Mouse (Mus musculus): ENCODE data around the gene Efs. TPM values are rescaled to one million over a fixed set of nuclear protein-coding genes. Genes with fewer than 3 reads are reported as not detected.
"Not testable (repeated sequence)": the region's sequence is repeated elsewhere in the genome, so short reads cannot be mapped to it uniquely, and the experiment has no call there.

The Efs gene
- 15.0 and 16.9 TPM in 2 replicates for polyA plus RNA-seq (2015; fragmentation: Nextera tagmentation; extraction: Ambion mirVana)

GRCm38 (mm10) chr14:54925349-54926342 lies at the start of gene Efs:
TSS of gene Efs (minus strand) at chr14:54926126.
- peak; percentile 65 for ATAC-seq (replicated peaks)
- Histone ChIP-seq H3K27ac (peak within 1 kb of the TSS; percentile 85), H3K4me3 (peak within 1 kb of the TSS; percentile 51), H3K9ac (peak within 1 kb of the TSS; percentile 64), H3K36me3 (replicated peaks) (no peaks in the 10 kb centered on the region; the same call in 1 of the 2 replicates), H3K4me1 (peaks cover 41% of the 10 kb centered on the region), H3K27me3 (replicated peaks) (no peaks in the 10 kb centered on the region), H3K9me3 (no peaks in the 10 kb centered on the region), H3K4me2 (peak within 1 kb of the TSS; percentile 85)
- WGBS = 2% methylated on average over 57 of the region's 57 CpGs

GRCm38 (mm10) chr14:54974068-54974791 lies 48.3 kb upstream of the Efs start:
- Histone ChIP-seq H3K4me3 (no peak overlapping the region), H3K4me2 (no peak overlapping the region), H3K9me3 (no peaks in the 10 kb centered on the region), H3K27me3 (replicated peaks) (no peaks in the 10 kb centered on the region), H3K9ac (no peak overlapping the region), H3K36me3 (replicated peaks) (no peaks in the 10 kb centered on the region), H3K4me1 (peaks cover 13% of the 10 kb centered on the region), H3K27ac (peak overlapping the region; percentile 84)
- peak; percentile 72 for ATAC-seq (replicated peaks)
- 66% methylated on average over 6 of the region's 6 CpGs for WGBS

- H3K9me3 ChIP-seq; H3K27me3 ChIP-seq (replicated peaks); H3K36me3 ChIP-seq (replicated peaks); H3K4me2 ChIP-seq; H3K4me3 ChIP-seq; H3K9ac ChIP-seq; H3K27ac ChIP-seq; ATAC-seq (replicated peaks): not testable (repeated sequence)
- peaks cover 13% of the 10 kb centered on the region for H3K4me1 ChIP-seq
- 92% methylated on average over 11 of the region's 11 CpGs for WGBS
These were observed 46.9 kb upstream of the Efs start for GRCm38 (mm10) chr14:54972786-54973185.

- no peak for ATAC-seq (replicated peaks)
- Histone ChIP-seq H3K4me3 (no peak overlapping the region), H3K4me1 (0 out of 2 replicates have a peak, but pooled peaks cover under 1% of the 10 kb centered on the region), H3K9me3 (no peaks in the 10 kb centered on the region), H3K9ac (no peak overlapping the region), H3K27ac (no peak overlapping the region), H3K27me3 (replicated peaks) (no peaks in the 10 kb centered on the region), H3K36me3 (replicated peaks) (no peaks in the 10 kb centered on the region), H3K4me2 (no peak overlapping the region)
These were observed 42.4 kb upstream of the Efs start for GRCm38 (mm10) chr14:54968344-54968743.

GRCm38 (mm10) chr14:54967874-54968273 lies 41.9 kb upstream of the Efs start:
- Histone ChIP-seq H3K9me3 (no peaks in the 10 kb centered on the region), H3K36me3 (replicated peaks) (no peaks in the 10 kb centered on the region), H3K27ac (no peak overlapping the region), H3K4me2 (no peak overlapping the region), H3K9ac (no peak overlapping the region), H3K4me3 (no peak overlapping the region), H3K27me3 (replicated peaks) (no peaks in the 10 kb centered on the region), H3K4me1 (no peaks in the 10 kb centered on the region)
- 86% methylated on average over 3 of the region's 3 CpGs for WGBS
- no peak for ATAC-seq (replicated peaks)

GRCm38 (mm10) chr14:54966320-54966977 lies 40.5 kb upstream of the Efs start, which contains the start of gene Myh6:
TSS of gene Myh6 (minus strand) at chr14:54966927.
- no peak within 1 kb of the TSS for H3K4me3 ChIP-seq
- H3K4me1 ChIP-seq = no peaks in the 10 kb centered on the region
- no peaks in the 10 kb centered on the region for H3K36me3 ChIP-seq (replicated peaks)
- no peak for ATAC-seq (replicated peaks)
- no peak within 1 kb of the TSS for H3K4me2 ChIP-seq
- no peak within 1 kb of the TSS for H3K27ac ChIP-seq
- no peaks in the 10 kb centered on the region for H3K9me3 ChIP-seq
- H3K9ac ChIP-seq = no peak within 1 kb of the TSS
- H3K27me3 ChIP-seq (replicated peaks) = no peaks in the 10 kb centered on the region
- 75% methylated on average over 7 of the region's 7 CpGs for WGBS

- ATAC-seq (replicated peaks) = no peak
- 79% methylated on average over 6 of the region's 6 CpGs for WGBS
- no peaks in the 10 kb centered on the region for H3K27me3 ChIP-seq (replicated peaks)
- H3K4me1 ChIP-seq = no peaks in the 10 kb centered on the region
- H3K9me3 ChIP-seq = no peaks in the 10 kb centered on the region
- H3K9ac ChIP-seq = no peak overlapping the region
- no peak overlapping the region for H3K4me2 ChIP-seq
- H3K4me3 ChIP-seq = no peak overlapping the region
- no peak overlapping the region for H3K27ac ChIP-seq
- no peaks in the 10 kb centered on the region for H3K36me3 ChIP-seq (replicated peaks)
These were observed 39.7 kb upstream of the Efs start for GRCm38 (mm10) chr14:54965631-54966030.

- Histone ChIP-seq H3K27me3 (replicated peaks) (no peaks in the 10 kb centered on the region), H3K4me3 (no peak overlapping the region), H3K27ac (no peak overlapping the region), H3K4me2 (no peak overlapping the region), H3K9me3 (no peaks in the 10 kb centered on the region), H3K9ac (no peak overlapping the region), H3K4me1 (no peaks in the 10 kb centered on the region), H3K36me3 (replicated peaks) (no peaks in the 10 kb centered on the region)
- WGBS = 87% methylated on average over 15 of the region's 15 CpGs
- no peak for ATAC-seq (replicated peaks)
These were observed 39.1 kb upstream of the Efs start for GRCm38 (mm10) chr14:54965044-54965443.

GRCm38 (mm10) chr14:54963727-54964126 lies 37.8 kb upstream of the Efs start:
- Histone ChIP-seq H3K9ac (no peak overlapping the region), H3K9me3 (no peaks in the 10 kb centered on the region), H3K4me2 (no peak overlapping the region), H3K36me3 (replicated peaks) (no peaks in the 10 kb centered on the region), H3K4me1 (no peaks in the 10 kb centered on the region), H3K27me3 (replicated peaks) (no peaks in the 10 kb centered on the region), H3K27ac (no peak overlapping the region), H3K4me3 (no peak overlapping the region)
- no peak for ATAC-seq (replicated peaks)
- 87% methylated on average over 11 of the region's 11 CpGs for WGBS

GRCm38 (mm10) chr14:54962714-54963113 lies 36.8 kb upstream of the Efs start:
- H3K36me3 ChIP-seq (replicated peaks) = no peaks in the 10 kb centered on the region
- no peak for ATAC-seq (replicated peaks)
- no peak overlapping the region for H3K4me2 ChIP-seq
- H3K9ac ChIP-seq = no peak overlapping the region
- H3K27ac ChIP-seq = no peak overlapping the region
- H3K9me3 ChIP-seq = no peaks in the 10 kb centered on the region
- no peaks in the 10 kb centered on the region for H3K27me3 ChIP-seq (replicated peaks)
- H3K4me1 ChIP-seq = no peaks in the 10 kb centered on the region
- WGBS = 90% methylated on average over 7 of the region's 7 CpGs
- no peak overlapping the region for H3K4me3 ChIP-seq

GRCm38 (mm10) chr14:54961487-54961886 lies 35.6 kb upstream of the Efs start:
- Histone ChIP-seq H3K9ac (no peak overlapping the region), H3K27me3 (replicated peaks) (no peaks in the 10 kb centered on the region), H3K4me3 (no peak overlapping the region), H3K4me2 (no peak overlapping the region), H3K9me3 (no peaks in the 10 kb centered on the region), H3K27ac (no peak overlapping the region), H3K4me1 (no peaks in the 10 kb centered on the region), H3K36me3 (replicated peaks) (no peaks in the 10 kb centered on the region)
- 85% methylated on average over 5 of the region's 5 CpGs for WGBS
- ATAC-seq (replicated peaks) = no peak

- Histone ChIP-seq H3K4me3 (no peak overlapping the region), H3K27ac (no peak overlapping the region), H3K4me1 (no peaks in the 10 kb centered on the region), H3K4me2 (no peak overlapping the region), H3K9ac (no peak overlapping the region), H3K9me3 (no peaks in the 10 kb centered on the region), H3K36me3 (replicated peaks) (no peaks in the 10 kb centered on the region), H3K27me3 (replicated peaks) (no peaks in the 10 kb centered on the region)
- no peak for ATAC-seq (replicated peaks)
- 66% methylated on average over 10 of the region's 10 CpGs for WGBS
These were observed 34.8 kb upstream of the Efs start for GRCm38 (mm10) chr14:54960769-54961168.
